Mouse (Mus musculus) heart, embryonic 15.5 days (tissue): Measurements from ENCODE around the gene Kcnj11. TPM values are rescaled to one million over a fixed set of nuclear protein-coding genes. Genes with fewer than 3 reads are reported as not detected.

Experiments
- ATAC-seq: fragments of 200-750 bp; cut with Nextera tagmentation; replicated peaks from 2 replicates; pipeline ENCODE4 v1.8.0; 2017; ENCODE audit warnings: low read depth, moderate TSS enrichment; ENCODE audit not compliant: insufficient number of reproducible peaks, insufficient read depth, low FRiP score
- H3K27ac ChIP-seq: fragments of 300-500 bp; sonication (generic); 2 replicates; pipeline ENCODE4 v1.5.1; 2015; ENCODE audit warnings: mild to moderate bottlenecking, inconsistent platforms
- H3K27me3 ChIP-seq: fragments of 300-500 bp; sonication (generic); 2 replicates; pipeline ENCODE4 v1.6.1; 2015; ENCODE audit warnings: inconsistent platforms
- H3K36me3 ChIP-seq: fragments of 300-500 bp; sonication (generic); 2 replicates; pipeline ENCODE4 v1.6.1; 2015; ENCODE audit warnings: mild to moderate bottlenecking, inconsistent platforms
- H3K4me1 ChIP-seq: fragments of 300-500 bp; sonication (generic); replicated peaks from 2 replicates; pipeline ENCODE4 v1.6.1; 2015; ENCODE audit warnings: inconsistent platforms
- H3K4me2 ChIP-seq: fragments of 300-500 bp; sonication (generic); 2 replicates; pipeline ENCODE4 v1.6.1; 2015; ENCODE audit warnings: inconsistent platforms, mild to moderate bottlenecking, moderate library complexity
- H3K4me3 ChIP-seq: fragments of 300-500 bp; sonication (generic); 2 replicates; pipeline ENCODE4 v1.5.1; 2015; ENCODE audit warnings: mild to moderate bottlenecking, inconsistent platforms
- H3K9ac ChIP-seq: fragments of 300-500 bp; sonication (generic); 2 replicates; pipeline ENCODE4 v1.6.1; 2015; ENCODE audit warnings: mild to moderate bottlenecking, inconsistent platforms
- H3K9me3 ChIP-seq: fragments of 300-500 bp; sonication (generic); replicated peaks from 2 replicates; pipeline ENCODE4 v1.6.1; 2016; ENCODE audit warnings: inconsistent platforms
- WGBS: fragments of 180-500 bp; shearing (Covaris S2); methylation state at CpG from one replicate; pipeline ENCODE4 v1.1.7; 2015; ENCODE audit warnings: mixed read lengths; 5-methylcytosine and 5-hydroxymethylcytosine counted together
- polyA plus RNA-seq: library from polyadenylated mRNA; unstranded; fragments of >200 nt; fragmentation: Nextera tagmentation; extraction: Ambion mirVana; gene quantifications from 2 replicates; pipeline ENCODE4 v1.2.1, GENCODE M21; 2015

Gene Kcnj11
- polyA plus RNA-seq, 1 experiment from 2014 or later: 8.8 TPM

DNA sequence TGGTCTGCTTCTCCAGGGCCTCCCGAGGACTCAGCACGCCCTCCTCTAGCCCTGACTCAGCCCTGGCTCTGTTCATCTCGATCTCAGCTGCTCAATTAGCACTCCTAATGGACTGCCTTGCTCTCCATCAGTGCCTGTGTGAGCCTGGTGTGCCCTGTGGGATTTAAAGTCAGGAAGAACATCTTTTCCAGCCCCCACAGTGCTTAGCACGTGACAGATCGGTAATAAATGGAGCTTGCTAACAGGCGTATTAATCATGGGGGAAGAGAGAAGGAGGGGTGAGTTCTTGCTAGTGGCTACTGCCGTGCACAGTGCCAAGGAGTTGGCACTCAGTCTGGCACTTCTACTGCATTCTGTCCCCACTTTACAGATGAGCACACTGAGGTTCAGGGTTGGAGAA, 27.6 kb upstream of the Kcnj11 start:
- peaks cover 12% of the 10 kb centered on the region for H3K27me3 ChIP-seq
- H3K4me3 ChIP-seq: no peak overlapping the region
- H3K9me3 ChIP-seq: no peaks in the 10 kb centered on the region
- H3K4me2 ChIP-seq: no peak overlapping the region
- ATAC-seq: no peak; the same call in 1 of the 2 replicates
- H3K36me3 ChIP-seq: no peaks in the 10 kb centered on the region
- H3K9ac ChIP-seq: no peak overlapping the region
- no peak overlapping the region for H3K27ac ChIP-seq
- 61% methylated on average over 7 of the region's 7 CpGs for WGBS
- H3K4me1 ChIP-seq: peaks cover 23% of the 10 kb centered on the region

DNA sequence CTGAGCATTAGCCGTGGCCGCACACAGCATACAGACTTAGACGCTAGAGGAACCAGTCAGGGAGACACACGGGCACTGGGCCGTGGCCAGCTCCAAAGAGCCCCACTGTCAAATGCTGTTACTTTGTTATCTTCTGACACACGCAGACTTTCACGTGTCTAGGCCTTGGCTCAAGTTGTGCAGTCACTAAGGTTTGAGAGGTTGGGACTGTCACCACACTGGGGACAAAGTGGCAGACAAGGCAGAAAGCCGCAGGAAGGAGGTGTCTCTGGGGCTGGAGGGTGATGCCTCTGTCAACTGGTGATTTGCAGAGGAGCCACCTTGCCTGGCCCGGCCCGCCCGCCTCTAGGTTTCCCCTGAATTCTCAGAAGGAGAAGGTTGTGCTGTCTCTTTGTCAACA, 24.8 kb upstream of the Kcnj11 start:
- Histone ChIP-seq H3K4me3 (no peak overlapping the region), H3K4me1 (peaks cover 17% of the 10 kb centered on the region), H3K36me3 (no peaks in the 10 kb centered on the region), H3K4me2 (no peak overlapping the region), H3K27ac (peak overlapping the region; percentile 49; the same call in 1 of the 2 replicates), H3K27me3 (peaks cover 6% of the 10 kb centered on the region; the same call in 1 of the 2 replicates), H3K9me3 (no peaks in the 10 kb centered on the region), H3K9ac (no peak overlapping the region)
- peak; percentile 82 for ATAC-seq
- 45% methylated on average over 11 of the region's 11 CpGs for WGBS

DNA sequence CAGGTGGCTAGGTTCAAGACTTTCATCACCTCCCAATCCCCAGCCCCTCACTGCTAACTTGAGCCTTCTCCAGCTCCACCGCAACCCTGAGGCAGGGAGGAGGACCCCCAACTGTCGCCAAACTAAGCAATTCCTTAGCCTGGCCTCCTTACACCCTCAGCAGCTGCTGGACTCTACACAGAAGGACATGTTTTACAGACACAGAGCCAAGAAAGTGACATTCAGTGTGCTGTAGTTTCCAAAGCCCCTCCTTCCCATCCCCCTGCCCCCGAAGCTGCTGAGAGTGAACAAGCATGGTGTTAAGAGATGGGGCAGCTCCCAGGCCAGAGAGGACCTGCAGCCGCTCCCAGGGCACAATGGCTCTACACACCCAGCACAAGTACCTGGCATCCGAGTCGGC, 23.9 kb upstream of the Kcnj11 start:
- WGBS: 61% methylated on average over 6 of the region's 6 CpGs
- ATAC-seq: no peak
- H3K9me3 ChIP-seq: no peaks in the 10 kb centered on the region

DNA sequence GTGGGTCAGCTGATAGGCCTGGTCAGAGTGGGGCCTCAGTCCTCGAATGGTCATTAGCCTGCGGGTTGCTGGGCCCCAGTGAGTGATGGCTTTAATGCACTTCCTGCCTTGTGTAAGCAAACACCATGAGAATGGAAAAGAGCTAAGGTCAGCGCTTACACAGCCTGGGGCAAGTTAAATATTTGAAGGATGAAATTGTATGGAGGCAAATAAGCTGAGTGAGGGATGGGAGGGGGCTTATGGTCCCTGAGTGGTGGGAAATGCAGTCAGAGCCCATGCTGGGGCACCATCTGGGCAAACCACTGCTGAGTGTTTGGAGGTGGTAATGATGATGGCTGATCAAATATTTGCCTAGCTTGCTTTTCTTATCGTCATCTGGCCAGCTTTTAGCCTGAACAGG, 22.4 kb upstream of the Kcnj11 start:
- Histone ChIP-seq H3K27ac (no peak overlapping the region), H3K4me3 (no peak overlapping the region), H3K4me1 (peaks cover 17% of the 10 kb centered on the region), H3K36me3 (no peaks in the 10 kb centered on the region), H3K27me3 (peaks cover 6% of the 10 kb centered on the region; the same call in 1 of the 2 replicates), H3K4me2 (no peak overlapping the region), H3K9me3 (no peaks in the 10 kb centered on the region), H3K9ac (no peak overlapping the region)
- 64% methylated on average over 4 of the region's 4 CpGs for WGBS
- ATAC-seq: no peak

More for the DNA sequence above, 23.9 kb upstream of the Kcnj11 start:
- Histone ChIP-seq H3K27me3 (peaks cover 6% of the 10 kb centered on the region; the same call in 1 of the 2 replicates), H3K9ac (no peak overlapping the region), H3K36me3 (no peaks in the 10 kb centered on the region), H3K27ac (no peak overlapping the region), H3K4me3 (no peak overlapping the region), H3K4me1 (peaks cover 17% of the 10 kb centered on the region), H3K4me2 (no peak overlapping the region)

DNA sequence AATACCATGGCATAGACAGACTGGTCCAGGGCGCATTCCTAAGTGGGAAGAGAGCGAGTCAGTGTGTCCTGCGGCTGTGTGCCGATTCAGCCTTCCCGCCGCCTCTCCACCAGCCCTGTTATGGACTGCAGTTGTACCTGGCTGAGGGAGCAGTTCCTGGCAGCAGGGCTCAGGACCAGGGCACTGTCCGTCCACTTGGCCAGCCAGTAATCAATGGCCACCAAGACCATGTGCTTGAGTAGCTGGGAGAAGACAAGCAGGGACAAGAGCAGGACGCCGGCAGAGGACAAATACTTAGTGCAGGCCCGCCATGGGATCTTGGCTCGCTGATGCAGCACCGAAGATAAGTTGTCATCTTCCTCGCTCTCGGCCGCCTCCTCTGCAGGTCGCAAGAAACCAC, 16.5 kb upstream of the Kcnj11 start:
- no peaks in the 10 kb centered on the region for H3K36me3 ChIP-seq
- H3K4me3 ChIP-seq: no peak overlapping the region
- peak overlapping the region; percentile 70; the same call in 1 of the 2 replicates for H3K27ac ChIP-seq
- no peak overlapping the region for H3K9ac ChIP-seq
- H3K9me3 ChIP-seq: no peaks in the 10 kb centered on the region
- peaks cover 40% of the 10 kb centered on the region for H3K4me1 ChIP-seq
- no peak for ATAC-seq
- H3K4me2 ChIP-seq: no peak overlapping the region
- 75% methylated on average over 16 of the region's 16 CpGs for WGBS
- H3K27me3 ChIP-seq: no peaks in the 10 kb centered on the region

DNA sequence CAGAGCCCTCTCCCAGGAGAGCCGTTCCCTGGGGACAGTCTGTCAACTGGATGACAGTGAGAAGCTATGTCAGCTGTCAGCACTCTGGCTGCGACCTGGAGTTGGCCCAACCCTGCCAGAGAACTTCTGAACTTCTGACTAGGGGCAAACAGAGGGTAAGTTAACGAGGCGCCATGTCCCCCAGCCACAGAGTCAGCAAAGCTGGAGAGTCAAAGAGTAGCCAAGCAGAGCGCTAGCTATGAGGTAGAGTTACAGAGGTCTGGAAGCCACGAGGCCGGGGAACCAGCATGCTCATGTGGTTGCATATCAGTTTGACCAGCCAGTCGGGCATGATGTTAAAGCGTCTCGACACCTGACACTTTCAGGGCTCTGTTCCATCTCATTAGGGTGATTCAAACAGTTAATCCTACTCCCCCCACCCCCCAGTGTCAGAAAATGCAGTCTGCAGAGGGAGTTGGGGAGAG, 15.6 kb upstream of the Kcnj11 start:
- no peaks in the 10 kb centered on the region for H3K36me3 ChIP-seq
- H3K4me3 ChIP-seq: no peak overlapping the region
- H3K4me2 ChIP-seq: no peak overlapping the region
- ATAC-seq: peak; percentile 56
- 18% methylated on average over 10 of the region's 10 CpGs for WGBS
- peak overlapping the region; percentile 70 for H3K27ac ChIP-seq
- no peaks in the 10 kb centered on the region for H3K9me3 ChIP-seq
- H3K27me3 ChIP-seq: no peaks in the 10 kb centered on the region
- H3K4me1 ChIP-seq: peaks cover 49% of the 10 kb centered on the region
- no peak overlapping the region for H3K9ac ChIP-seq

DNA sequence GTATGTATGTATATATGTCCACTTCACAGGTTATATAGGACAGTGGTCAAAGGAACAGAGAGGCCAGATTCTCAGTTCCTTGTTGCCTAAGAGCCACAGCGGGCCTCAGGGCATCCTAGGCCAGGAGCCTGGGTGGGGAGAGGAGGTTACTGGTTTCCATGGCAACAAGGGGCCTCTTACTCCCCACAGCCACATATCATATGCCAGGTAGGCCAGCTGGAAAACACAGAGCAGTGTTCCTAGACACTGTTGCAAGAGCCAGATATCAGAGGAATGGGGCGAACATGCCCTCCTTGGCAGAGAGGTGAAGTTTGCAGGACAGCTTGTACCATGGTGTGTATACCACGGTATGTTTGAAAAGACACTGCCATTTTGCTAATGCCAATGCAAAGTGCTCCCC, 12.9 kb upstream of the Kcnj11 start:
- Histone ChIP-seq H3K4me1 (peaks cover 52% of the 10 kb centered on the region), H3K4me2 (no peak overlapping the region), H3K27me3 (0 out of 2 replicates have a peak, but pooled peaks cover 2% of the 10 kb centered on the region), H3K4me3 (no peak overlapping the region), H3K9me3 (no peaks in the 10 kb centered on the region), H3K27ac (no peak overlapping the region), H3K9ac (no peak overlapping the region), H3K36me3 (no peaks in the 10 kb centered on the region)
- WGBS: 59% methylated on average over 3 of the region's 3 CpGs
- ATAC-seq: no peak

DNA sequence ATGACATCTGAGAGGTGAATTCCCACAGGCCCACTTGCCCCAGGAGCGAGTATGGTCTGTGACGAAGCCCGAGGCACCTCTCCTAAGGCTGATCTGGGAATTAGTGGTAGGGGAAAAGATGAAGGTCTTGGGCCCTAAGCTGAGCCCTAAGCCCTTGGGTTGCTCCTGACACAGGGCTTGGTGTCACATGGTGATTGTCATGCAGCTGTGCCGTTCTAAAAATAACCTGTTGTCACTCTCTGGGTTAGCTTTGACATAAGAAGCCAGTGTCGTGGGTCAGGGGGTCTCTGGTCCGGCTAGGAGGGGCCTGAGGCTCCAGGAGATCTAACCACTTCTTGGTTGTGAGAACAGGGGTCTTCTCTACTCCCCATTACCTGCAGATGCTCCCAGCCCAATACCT, 11.4 kb upstream of the Kcnj11 start:
- 43% methylated on average over 6 of the region's 6 CpGs for WGBS
- peak overlapping the region; percentile 28 for H3K27ac ChIP-seq
- 0 out of 2 replicates have a peak, but pooled peaks have one; percentile 33 for ATAC-seq
- H3K4me3 ChIP-seq: no peak overlapping the region
- H3K9ac ChIP-seq: no peak overlapping the region
- no peaks in the 10 kb centered on the region for H3K9me3 ChIP-seq
- H3K4me2 ChIP-seq: no peak overlapping the region
- 0 out of 2 replicates have a peak, but pooled peaks cover 2% of the 10 kb centered on the region for H3K27me3 ChIP-seq
- H3K4me1 ChIP-seq: peaks cover 51% of the 10 kb centered on the region
- H3K36me3 ChIP-seq: no peaks in the 10 kb centered on the region

DNA sequence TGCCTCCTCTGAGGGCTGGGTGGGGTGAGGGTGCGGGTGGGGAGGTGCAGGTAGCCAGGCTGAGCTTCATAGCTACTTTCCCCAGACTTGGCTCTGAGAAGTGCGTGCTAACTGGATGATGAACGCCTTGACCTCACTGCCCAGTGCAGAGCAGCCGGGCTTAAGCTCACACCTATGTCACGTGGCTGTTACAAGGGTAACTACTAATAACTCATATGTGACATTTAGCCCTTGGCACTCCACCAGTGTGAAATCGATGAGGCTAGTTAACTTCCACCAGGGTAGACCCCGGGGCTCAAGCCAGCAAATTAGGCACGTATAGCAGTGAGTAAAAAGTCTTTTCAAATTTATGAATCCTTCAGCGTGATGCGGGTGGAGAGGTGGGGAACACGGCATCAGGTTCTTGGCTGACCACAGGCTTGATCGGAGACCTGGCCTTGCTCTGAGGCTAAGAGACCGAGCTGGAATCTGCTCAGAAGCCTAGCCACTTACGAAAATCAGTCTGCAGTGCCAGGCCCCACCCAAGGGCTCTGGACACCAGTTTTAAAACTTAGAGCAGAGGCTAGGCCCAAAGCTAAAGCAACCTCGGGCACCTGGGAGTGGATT, 10.8 kb upstream of the Kcnj11 start:
- H3K4me3 ChIP-seq: no peak overlapping the region
- 0 out of 2 replicates have a peak, but pooled peaks cover 2% of the 10 kb centered on the region for H3K27me3 ChIP-seq
- H3K36me3 ChIP-seq: no peaks in the 10 kb centered on the region
- no peak for ATAC-seq
- H3K27ac ChIP-seq: peak overlapping the region; percentile 17; the same call in 1 of the 2 replicates
- no peak overlapping the region for H3K9ac ChIP-seq
- no peak overlapping the region for H3K4me2 ChIP-seq
- WGBS: 65% methylated on average over 15 of the region's 15 CpGs
- no peaks in the 10 kb centered on the region for H3K9me3 ChIP-seq
- H3K4me1 ChIP-seq: peaks cover 45% of the 10 kb centered on the region

DNA sequence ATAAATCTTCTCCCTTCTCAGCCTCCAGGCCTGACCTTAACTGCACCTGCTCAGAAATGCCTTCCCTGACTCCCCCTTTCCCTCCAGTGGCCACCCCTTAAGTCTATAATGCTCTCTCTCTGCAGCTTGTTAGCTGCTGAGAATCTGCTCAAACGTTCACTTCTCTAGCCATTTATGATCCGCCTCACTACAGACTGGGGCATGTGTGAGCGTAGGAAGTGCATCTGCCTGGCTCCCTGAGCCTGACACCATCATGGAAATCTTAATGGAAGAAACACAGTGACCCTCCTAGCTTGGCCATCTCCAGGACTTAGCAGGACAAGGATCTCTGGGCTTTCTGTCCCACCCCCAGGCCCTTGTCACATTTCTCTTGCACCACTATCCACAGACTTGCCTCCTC, 9.5 kb upstream of the Kcnj11 start:
- H3K4me1 ChIP-seq: peaks cover 33% of the 10 kb centered on the region
- H3K9ac ChIP-seq: no peak overlapping the region
- no peak overlapping the region for H3K4me2 ChIP-seq
- no peaks in the 10 kb centered on the region for H3K9me3 ChIP-seq
- H3K36me3 ChIP-seq: no peaks in the 10 kb centered on the region
- 77% methylated on average over 3 of the region's 3 CpGs for WGBS
- no peak overlapping the region for H3K27ac ChIP-seq
- H3K27me3 ChIP-seq: 0 out of 2 replicates have a peak, but pooled peaks cover 2% of the 10 kb centered on the region
- ATAC-seq: no peak
- no peak overlapping the region for H3K4me3 ChIP-seq

DNA sequence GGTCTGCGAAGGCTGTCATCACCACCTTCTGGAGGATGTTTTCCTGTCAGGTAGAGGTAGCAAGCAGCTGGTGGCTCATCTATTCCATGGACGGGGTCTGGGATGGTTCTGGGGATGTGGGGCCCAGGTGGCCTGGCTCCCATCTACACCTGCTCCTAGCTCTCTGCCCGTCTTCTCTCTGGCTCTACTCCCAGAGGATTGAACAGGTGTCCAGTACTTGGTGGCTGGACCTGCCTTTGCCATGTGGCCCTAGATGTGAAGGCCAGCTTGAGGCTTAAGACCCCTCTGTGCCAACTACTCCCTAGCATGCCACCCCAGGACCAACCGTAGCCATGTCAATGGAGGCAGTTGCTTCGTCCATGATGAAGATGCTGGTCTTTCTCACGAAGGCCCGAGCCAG, 4.9 kb upstream of the Kcnj11 start:
- WGBS: 84% methylated on average over 7 of the region's 7 CpGs

More for the DNA sequence above, 4.9 kb upstream of the Kcnj11 start:
- Histone ChIP-seq H3K4me2 (no peak overlapping the region), H3K36me3 (no peaks in the 10 kb centered on the region), H3K9me3 (no peaks in the 10 kb centered on the region), H3K27me3 (0 out of 2 replicates have a peak, but pooled peaks cover 2% of the 10 kb centered on the region), H3K4me3 (no peak overlapping the region), H3K9ac (no peak overlapping the region), H3K27ac (no peak overlapping the region), H3K4me1 (peaks cover 12% of the 10 kb centered on the region)
- ATAC-seq: no peak
